Mouse (Mus musculus) MEL (cell line): Measurements from ENCODE around the gene Dab2. TPM values are rescaled to one million over a fixed set of nuclear protein-coding genes. Genes with fewer than 3 reads are reported as not detected.

Experiments
- DNase-seq: peaks from one replicate; pipeline ENCODE4 v3.0.0; 2011; ENCODE audit warnings: low read depth, low spot score
- H3K27ac ChIP-seq: 2 replicates; pipeline ENCODE4 v1.5.1; 2012; ENCODE audit warnings: low read depth, mild to moderate bottlenecking, control low read depth, low read length, moderate library complexity; ENCODE audit not compliant: control insufficient read depth
- H3K27me3 ChIP-seq, 2 experiments: fragments of 150-350 bp in 1 of 2; sonication (generic) in 1 of 2; 2 replicates each; pipeline ENCODE4 v1.6.1; 2012; ENCODE audit warnings: low read length in 2 of 2, mild to moderate bottlenecking in 2 of 2, improper control_type of control experiment in 1 of 2, moderate library complexity in 1 of 2; ENCODE audit not compliant: insufficient read depth in 2 of 2, control insufficient read depth in 1 of 2
- H3K36me3 ChIP-seq, 2 experiments: 2 replicates each; pipeline ENCODE4 v1.6.1; 2012 to 2014; ENCODE audit warnings: low read length in 2 of 2, improper control_type of control experiment in 1 of 2, inconsistent platforms in 1 of 2, mild to moderate bottlenecking in 1 of 2; ENCODE audit not compliant: insufficient read depth in 2 of 2, control insufficient read depth in 1 of 2
- H3K4me1 ChIP-seq, 2 experiments: fragments of 150-350 bp in 1 of 2; sonication (generic) in 1 of 2; 2 replicates each; pipeline ENCODE4 v1.6.1; 2012; ENCODE audit warnings: low read length in 2 of 2, improper control_type of control experiment in 1 of 2, mild to moderate bottlenecking in 1 of 2; ENCODE audit not compliant: insufficient read depth in 2 of 2, control insufficient read depth in 1 of 2
- H3K4me3 ChIP-seq, 2 experiments: fragments of 150-350 bp in 1 of 2; sonication (generic) in 1 of 2; 2 replicates each; pipeline ENCODE4 v1.5.1; 2012; ENCODE audit warnings: low read depth in 2 of 2, low read length in 2 of 2, mild to moderate bottlenecking in 2 of 2, moderate library complexity in 2 of 2, control low read depth in 1 of 2, improper control_type of control experiment in 1 of 2; ENCODE audit not compliant: control insufficient read depth in 1 of 2, insufficient read depth in 1 of 2
- H3K79me2 ChIP-seq: 2 replicates; pipeline ENCODE4 v1.6.1; 2012; ENCODE audit warnings: mild to moderate bottlenecking, low read length, moderate library complexity; ENCODE audit not compliant: control insufficient read depth, poor library complexity, insufficient read depth
- H3K9ac ChIP-seq: 2 replicates; pipeline ENCODE4 v1.6.1; 2012; ENCODE audit warnings: low read depth, mild to moderate bottlenecking, control low read depth, low read length, moderate library complexity; ENCODE audit not compliant: control insufficient read depth, poor library complexity, severe bottlenecking
- H3K9me3 ChIP-seq: fragments of 150-350 bp; sonication (generic); replicated peaks from 2 replicates; pipeline ENCODE4 v1.6.1; 2012; ENCODE audit warnings: mild to moderate bottlenecking, low read length, improper control_type of control experiment, moderate library complexity; ENCODE audit not compliant: insufficient read depth
- BHLHE40 ChIP-seq: IDR thresholded peaks from 2 replicates; pipeline ENCODE4 v1.6.1; 2012; ENCODE audit warnings: low read depth, mild to moderate bottlenecking, inconsistent platforms, low read length, improper control_type of control experiment, borderline replicate concordance
- CHD1 ChIP-seq: IDR thresholded peaks from 2 replicates; pipeline ENCODE4 v1.6.1; 2012; ENCODE audit warnings: low read depth, mild to moderate bottlenecking, inconsistent platforms, low read length, improper control_type of control experiment
- CHD2 ChIP-seq: IDR thresholded peaks from 2 replicates; pipeline ENCODE4 v1.6.1; 2011; ENCODE audit warnings: low read length, improper control_type of control experiment
- E2F4 ChIP-seq: IDR thresholded peaks from 2 replicates; pipeline ENCODE4 v1.6.1; 2011; ENCODE audit warnings: low read depth, low read length, improper control_type of control experiment, borderline replicate concordance
- EP300 ChIP-seq, 2 experiments: IDR thresholded peaks; 2 replicates each; pipeline ENCODE4 v1.6.1; 2011; ENCODE audit warnings: improper control_type of control experiment in 2 of 2, low read length in 2 of 2, low read depth in 1 of 2, mild to moderate bottlenecking in 1 of 2
- HCFC1 ChIP-seq: IDR thresholded peaks from 2 replicates; pipeline ENCODE4 v1.6.1; 2012; ENCODE audit warnings: low read depth, mild to moderate bottlenecking, inconsistent platforms, low read length, improper control_type of control experiment, moderate library complexity
- JUND ChIP-seq: IDR thresholded peaks from 2 replicates; pipeline ENCODE4 v1.6.1; 2011; ENCODE audit warnings: low read depth, mild to moderate bottlenecking, improper control_type of control experiment, low read length
- KAT2A ChIP-seq: conservative IDR thresholded peaks from 2 replicates; pipeline ENCODE4 v1.6.1; 2012; ENCODE audit warnings: low read depth, low read length, improper control_type of control experiment, inconsistent platforms
- MAFK ChIP-seq: IDR thresholded peaks from 2 replicates; pipeline ENCODE4 v1.6.1; 2011; ENCODE audit warnings: low read depth, mild to moderate bottlenecking, low read length, improper control_type of control experiment, borderline replicate concordance
- MAX ChIP-seq: IDR thresholded peaks from 2 replicates; pipeline ENCODE4 v1.6.1; 2011; ENCODE audit warnings: low read length, improper control_type of control experiment
- MEF2A ChIP-seq: IDR thresholded peaks from 2 replicates; pipeline ENCODE4 v1.6.1; 2014; ENCODE audit warnings: low read depth, mild to moderate bottlenecking, inconsistent platforms, low read length, improper control_type of control experiment; ENCODE audit not compliant: poor library complexity, insufficient replicate concordance, severe bottlenecking; ENCODE audit errors: extremely low read depth
- MXI1 ChIP-seq: IDR thresholded peaks from 2 replicates; pipeline ENCODE4 v1.6.1; 2011; ENCODE audit warnings: mild to moderate bottlenecking, low read depth, low read length, improper control_type of control experiment
- MYC ChIP-seq: IDR thresholded peaks from 2 replicates; pipeline ENCODE4 v1.6.1; 2011; ENCODE audit warnings: low read depth, mild to moderate bottlenecking, low read length, improper control_type of control experiment, moderate library complexity
- NELFE ChIP-seq: IDR thresholded peaks from 2 replicates; pipeline ENCODE4 v1.6.1; 2011; ENCODE audit warnings: low read depth, low read length, improper control_type of control experiment
- POLR2AphosphoS2 ChIP-seq: IDR thresholded peaks from 2 replicates; pipeline ENCODE4 v1.6.1; 2011; ENCODE audit warnings: low read length, improper control_type of control experiment
- RAD21 ChIP-seq: IDR thresholded peaks from 2 replicates; pipeline ENCODE4 v1.6.1; 2011; ENCODE audit warnings: mild to moderate bottlenecking, low read depth, low read length, improper control_type of control experiment
- RCOR1 ChIP-seq: IDR thresholded peaks from 2 replicates; pipeline ENCODE4 v1.6.1; 2012; ENCODE audit warnings: low read depth, mild to moderate bottlenecking, inconsistent platforms, low read length, improper control_type of control experiment
- SIN3A ChIP-seq: IDR thresholded peaks from 2 replicates; pipeline ENCODE4 v1.6.1; 2012; ENCODE audit warnings: low read length, improper control_type of control experiment, inconsistent platforms
- SMC3 ChIP-seq: IDR thresholded peaks from 2 replicates; pipeline ENCODE4 v1.6.1; 2011; ENCODE audit warnings: low read depth, low read length, improper control_type of control experiment
- TAL1 ChIP-seq: IDR thresholded peaks from 2 replicates; pipeline ENCODE4 v1.6.1; 2012; ENCODE audit warnings: mild to moderate bottlenecking, inconsistent platforms, low read length, moderate library complexity, mixed read lengths
- TBP ChIP-seq: IDR thresholded peaks from 2 replicates; pipeline ENCODE4 v1.8.0; 2011; ENCODE audit warnings: low read depth, low read length, improper control_type of control experiment
- TCF12 ChIP-seq: IDR thresholded peaks from 2 replicates; pipeline ENCODE4 v1.6.1; 2014; ENCODE audit warnings: low read depth, mild to moderate bottlenecking, inconsistent platforms, low read length, improper control_type of control experiment, moderate library complexity
- UBTF ChIP-seq: IDR thresholded peaks from 2 replicates; pipeline ENCODE4 v1.6.1; 2012; ENCODE audit warnings: low read depth, mild to moderate bottlenecking, inconsistent platforms, low read length, improper control_type of control experiment, moderate library complexity, borderline replicate concordance; ENCODE audit not compliant: insufficient read depth
- USF2 ChIP-seq, 2 experiments: IDR thresholded peaks; 2 replicates each; pipeline ENCODE4 v1.6.1; 2011 to 2012; ENCODE audit warnings: improper control_type of control experiment in 2 of 2, low read length in 2 of 2, borderline replicate concordance in 1 of 2, inconsistent platforms in 1 of 2, low read depth in 1 of 2, mild to moderate bottlenecking in 1 of 2; ENCODE audit not compliant: insufficient read depth in 1 of 2
- ZC3H11A ChIP-seq: IDR thresholded peaks from 2 replicates; pipeline ENCODE4 v1.6.1; 2012; ENCODE audit warnings: low read depth, mild to moderate bottlenecking, inconsistent platforms, low read length, improper control_type of control experiment
- ZNF384 ChIP-seq: IDR thresholded peaks from 2 replicates; pipeline ENCODE4 v1.6.1; 2012; ENCODE audit warnings: low read depth, mild to moderate bottlenecking, inconsistent platforms, low read length, improper control_type of control experiment
- polyA plus RNA-seq, 2 experiments: library from polyadenylated mRNA; stranded (reverse) in 1 of 2; unstranded in 1 of 2; fragments of >175 nt in 1 of 2; fragments of >200 nt in 1 of 2; gene quantifications; 2 replicates each; pipeline versions ENCODE4 v1.2.1 to v1.2.4; 2012; ENCODE audit warnings: low replicate concordance in 2 of 2, low read depth in 1 of 2; ENCODE audit not compliant: insufficient read length in 2 of 2, insufficient read depth in 1 of 2, missing spikeins in 1 of 2
- total RNA-seq: library from RNA; depleted of rRNA; stranded (reverse); fragments of 300-350 nt; gene quantifications from 2 replicates; pipeline ENCODE4 v1.2.3, GENCODE M21; 2012

The Dab2 gene
- total and polyA plus RNA-seq, 3 experiments: not detected

DNA sequence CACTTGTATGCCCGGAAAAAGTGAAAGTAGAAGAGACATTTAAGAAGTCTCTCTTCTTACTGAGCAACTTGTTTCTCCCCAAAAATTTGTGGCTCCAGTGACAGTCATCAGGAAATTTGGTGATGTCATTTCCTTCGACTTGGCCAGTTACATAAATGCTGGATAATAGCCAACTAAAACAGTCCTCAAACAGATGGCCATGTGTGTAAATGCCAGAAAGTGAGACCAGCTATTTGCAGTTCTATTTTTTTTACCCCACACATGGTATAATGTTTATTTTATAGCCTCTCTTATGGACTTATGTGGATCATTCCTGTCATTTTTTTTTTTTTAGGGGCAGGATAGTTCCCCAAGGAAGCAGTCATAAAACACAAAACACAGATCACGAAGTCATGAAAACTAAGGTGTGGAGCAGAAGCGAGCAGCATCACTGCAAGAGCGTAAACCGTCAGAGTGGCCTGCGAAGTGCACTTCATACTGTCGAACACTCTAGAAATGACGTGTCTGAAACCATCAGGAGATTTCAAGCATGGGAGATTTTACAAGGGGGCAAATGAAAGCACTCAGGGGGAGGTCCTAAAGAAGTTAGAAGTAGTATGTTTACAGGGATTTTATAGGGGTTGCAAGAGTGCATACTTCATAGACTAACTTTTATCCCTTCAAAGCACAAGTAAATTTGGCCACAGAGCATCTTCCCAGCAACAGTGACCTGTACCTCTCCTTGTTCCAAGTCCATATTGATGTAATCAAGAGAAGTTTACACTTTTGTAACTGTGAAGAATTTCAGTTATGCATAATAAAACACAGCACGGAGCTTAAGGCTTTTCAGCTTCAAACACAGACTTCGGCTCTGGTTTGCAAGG, 20.8 kb upstream of the Dab2 start:
- Histone ChIP-seq H3K36me3 (no peaks in the 10 kb centered on the region), H3K27ac (no peak overlapping the region), H3K9ac (no peak overlapping the region), H3K9me3 (no peaks in the 10 kb centered on the region), H3K4me3 (no peak overlapping the region), H3K27me3 (no peaks in the 10 kb centered on the region; a peak in 1 of 4 replicates), H3K4me1 (no peaks in the 10 kb centered on the region), H3K79me2 (no peaks in the 10 kb centered on the region)
- no peak for DNase-seq
- no peak for TF ChIP-seq KAT2A
- TF ChIP-seq POLR2AphosphoS2: no peak
- no peak for TF ChIP-seq UBTF
- TF ChIP-seq CHD2: no peak
- no peak for TF ChIP-seq HCFC1
- no peak for TF ChIP-seq MAFK
- no peak for TF ChIP-seq EP300 (IDR thresholded peaks at IDR 0.05; ENCODE audit: low read depth in 1 of 2, low read length in 2 of 2)
- TF ChIP-seq MEF2A: no peak
- TF ChIP-seq TCF12: no peak
- TF ChIP-seq JUND: no peak
- no peak for TF ChIP-seq RCOR1
- TF ChIP-seq E2F4: no peak
- no peak for TF ChIP-seq MXI1
- TF ChIP-seq SMC3: no peak

DNA sequence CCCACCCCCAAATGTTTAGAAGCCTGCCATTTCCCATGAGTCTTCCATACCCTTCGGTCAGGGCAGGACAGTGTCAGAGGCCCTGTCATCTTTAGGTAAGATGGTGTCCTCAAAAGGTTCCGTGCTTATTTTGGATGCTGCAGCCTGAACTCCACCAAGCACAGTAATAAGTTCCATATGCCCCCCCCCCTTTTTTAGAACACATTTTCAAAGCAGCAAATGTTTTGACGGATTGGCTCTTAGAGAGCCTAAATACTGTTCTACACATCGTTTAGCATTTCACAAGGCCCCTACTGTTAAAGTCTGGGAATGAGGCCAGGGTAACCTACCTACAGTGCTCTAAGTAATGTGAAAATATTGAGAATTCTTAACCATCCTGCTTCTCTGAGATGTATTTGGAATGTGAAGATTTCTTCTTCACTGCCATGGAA, 19.6 kb upstream of the Dab2 start:
- H3K27me3 ChIP-seq: no peaks in the 10 kb centered on the region; a peak in 1 of 4 replicates
- H3K9ac ChIP-seq: no peak overlapping the region
- no peak overlapping the region for H3K4me3 ChIP-seq
- H3K36me3 ChIP-seq: no peaks in the 10 kb centered on the region
- H3K79me2 ChIP-seq: no peaks in the 10 kb centered on the region
- TF ChIP-seq NELFE: no peak
- TF ChIP-seq MAX: no peak
- TF ChIP-seq BHLHE40: no peak
- no peak for TF ChIP-seq RAD21
- no peak for TF ChIP-seq UBTF
- TF ChIP-seq TCF12: no peak
- TF ChIP-seq MYC: no peak
- TF ChIP-seq TBP: no peak
- no peak for TF ChIP-seq SIN3A
- no peak for TF ChIP-seq TAL1
- no peak for TF ChIP-seq CHD2
- TF ChIP-seq USF2 (IDR thresholded peaks at IDR 0.05; ENCODE audit: borderline replicate concordance in 1 of 2, insufficient read depth in 1 of 2, low read depth in 1 of 2, low read length in 2 of 2): no peak
- no peak for TF ChIP-seq MXI1
- no peak for TF ChIP-seq CHD1
- no peak for TF ChIP-seq ZC3H11A
- no peak for TF ChIP-seq ZNF384
- no peaks in the 10 kb centered on the region for H3K9me3 ChIP-seq
- H3K4me1 ChIP-seq: no peaks in the 10 kb centered on the region
- no peak overlapping the region for H3K27ac ChIP-seq
- DNase-seq: no peak
